Mouse (Mus musculus) gastrocnemius, adult 2 months (tissue): Measurements from ENCODE around the gene Noct. TPM values are rescaled to one million over a fixed set of nuclear protein-coding genes. Genes with fewer than 3 reads are reported as not detected.

Source experiments
- DNase-seq: peaks from one replicate; pipeline ENCODE4 v3.0.0; 2022
- H3K27ac ChIP-seq: fragments of 200-600 bp; 2 replicates; pipeline ENCODE4 v1.8.1; 2022; ENCODE audit warnings: mild to moderate bottlenecking
- H3K4me3 ChIP-seq: fragments of 200-600 bp; 2 replicates; pipeline ENCODE4 v1.8.1; 2022; ENCODE audit warnings: mild to moderate bottlenecking, moderate library complexity
- CTCF ChIP-seq: fragments of 200-600 bp; IDR thresholded peaks from 2 replicates; pipeline ENCODE4 v1.8.1; 2022; ENCODE audit warnings: antibody characterized with exemption, mild to moderate bottlenecking, moderate library complexity
- intact Hi-C: fragments of 180-260 bp; cut with DNase I; formaldehyde crosslinking; loops from one replicate; pipeline ENCODE4 v1.15.1; 2025
- total RNA-seq, 2 experiments: library from RNA; stranded (reverse); gene quantifications; 2 replicates each; pipeline ENCODE4 v1.2.3; 2021

Gene Noct
- total RNA-seq, 2 experiments from 2014 or later = 23.7 to 34.3 TPM

DNA sequence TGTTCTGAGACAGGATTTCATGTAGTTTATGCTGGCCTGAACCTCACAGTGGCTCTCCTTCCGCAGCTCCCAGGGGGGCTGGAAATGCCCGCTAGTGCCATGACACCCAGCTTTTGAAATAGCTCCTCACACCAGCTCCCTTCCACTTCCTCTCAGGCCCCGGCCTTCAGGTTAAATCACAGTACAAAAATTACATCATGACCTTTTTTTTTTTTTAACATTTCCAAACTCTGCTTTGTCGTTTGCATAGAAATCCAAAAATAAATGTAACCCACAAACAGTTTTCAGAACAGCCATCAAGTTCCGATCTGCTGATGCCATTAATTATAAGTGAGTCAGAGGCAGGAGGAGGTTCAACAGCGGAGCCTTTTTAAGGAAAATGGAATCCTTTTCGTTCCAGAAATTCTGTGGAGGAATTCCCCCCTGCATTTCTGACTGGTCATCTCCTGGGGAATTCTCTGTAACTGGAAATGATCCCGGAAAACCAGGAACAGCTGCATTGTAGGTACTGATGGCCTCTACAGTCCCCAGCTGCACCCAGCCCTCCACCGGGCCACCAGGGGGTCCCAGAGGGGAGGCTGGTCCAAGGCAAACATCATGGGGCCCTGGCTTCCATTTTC, 27.0 kb upstream of the Noct start:
- intact Hi-C loops = no loop called here
- DNase-seq = peak; percentile 56
- TF ChIP-seq CTCF = peak; percentile 35
- H3K4me3 ChIP-seq = no peak overlapping the region
- peak overlapping the region; percentile 67 for H3K27ac ChIP-seq

- intact Hi-C loops = no loop called here
- H3K4me3 ChIP-seq = no peak overlapping the region
- TF ChIP-seq CTCF = peak; percentile 17; the same call in 1 of the 2 replicates
- DNase-seq = no peak
- peak overlapping the region; percentile 67; the same call in 1 of the 2 replicates for H3K27ac ChIP-seq
Measured at GRCm38 (mm10) chr3:51198291-51198690, 26.0 kb upstream of the Noct start.

GRCm38 (mm10) chr3:51199130-51199529, 25.1 kb upstream of the Noct start:
- intact Hi-C loops = no loop called here
- TF ChIP-seq CTCF = no peak
- Histone ChIP-seq H3K4me3 (no peak overlapping the region), H3K27ac (no peak overlapping the region)
- no peak for DNase-seq

DNA sequence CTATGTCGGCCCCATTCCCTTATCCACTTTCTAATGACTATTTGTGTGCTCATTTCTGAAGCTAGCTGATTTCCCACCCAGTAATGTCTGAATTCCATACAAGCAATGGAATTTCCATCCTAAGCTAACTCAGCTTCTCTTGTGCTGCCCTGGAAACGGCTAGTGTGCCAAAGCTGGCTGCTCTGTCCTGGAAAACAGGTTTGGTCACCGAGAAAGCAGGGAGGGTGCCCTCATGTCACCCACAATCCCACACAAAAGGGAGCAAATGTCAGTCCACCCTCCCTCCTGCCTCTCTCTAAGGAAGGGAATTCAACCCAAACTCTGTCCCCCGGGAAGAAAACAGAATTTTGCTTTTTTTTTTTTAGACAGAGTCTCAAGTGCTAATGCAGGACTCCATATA, 23.9 kb upstream of the Noct start:
- no peak for TF ChIP-seq CTCF
- Histone ChIP-seq H3K27ac (no peak overlapping the region), H3K4me3 (no peak overlapping the region)
- no peak for DNase-seq
- intact Hi-C loops = no loop called here

DNA sequence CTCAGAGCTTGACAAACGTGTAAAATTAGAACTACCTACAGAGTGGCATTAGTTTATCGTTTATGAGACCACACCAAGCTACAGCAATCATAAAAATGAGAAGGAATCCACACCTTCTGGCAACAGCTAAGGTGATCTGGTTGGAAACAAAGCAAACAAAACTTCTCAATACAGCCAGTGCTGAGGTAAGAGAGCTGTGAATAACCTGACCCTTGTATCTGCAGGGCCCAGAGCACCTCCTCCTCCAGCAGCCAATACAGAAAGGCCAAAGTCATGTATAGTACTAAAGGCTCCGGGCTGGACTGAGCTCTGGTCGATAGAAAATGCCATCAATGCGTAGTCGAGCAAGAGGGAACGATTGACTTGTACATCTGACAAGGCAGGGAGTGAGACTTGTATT, 23.4 kb upstream of the Noct start:
- H3K27ac ChIP-seq = no peak overlapping the region
- intact Hi-C loops = no loop called here

DNA sequence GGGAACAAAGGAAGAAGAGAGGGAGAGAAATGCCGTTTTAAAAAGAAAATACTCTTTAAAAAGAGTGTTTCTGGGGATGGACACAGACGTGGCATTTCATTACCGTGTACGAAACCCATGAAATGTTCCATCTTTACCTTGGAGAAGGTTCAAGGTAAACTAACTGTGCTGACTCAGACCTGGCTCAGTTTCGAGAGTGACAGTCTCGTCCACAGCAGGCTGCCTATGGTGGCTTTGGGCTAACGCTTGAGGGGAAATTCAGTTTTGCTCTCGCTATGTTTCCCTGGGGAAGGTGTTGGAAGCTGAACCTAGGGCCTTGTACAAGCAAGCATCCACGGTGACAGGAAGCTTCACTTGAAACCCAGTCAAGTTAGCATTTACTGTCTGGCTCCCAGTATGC, 22.3 kb upstream of the Noct start:
- intact Hi-C loops = loop anchor here (2.0 kb wide), 1 partner anchor 19 kb away; no protein-coding TSS in a partner anchor
- no peak for TF ChIP-seq CTCF
- Histone ChIP-seq H3K27ac (peak overlapping the region; percentile 69), H3K4me3 (no peak overlapping the region)
- DNase-seq = no peak

More for the DNA sequence above, 23.4 kb upstream of the Noct start:
- TF ChIP-seq CTCF = no peak
- DNase-seq = no peak
- H3K4me3 ChIP-seq = no peak overlapping the region

DNA sequence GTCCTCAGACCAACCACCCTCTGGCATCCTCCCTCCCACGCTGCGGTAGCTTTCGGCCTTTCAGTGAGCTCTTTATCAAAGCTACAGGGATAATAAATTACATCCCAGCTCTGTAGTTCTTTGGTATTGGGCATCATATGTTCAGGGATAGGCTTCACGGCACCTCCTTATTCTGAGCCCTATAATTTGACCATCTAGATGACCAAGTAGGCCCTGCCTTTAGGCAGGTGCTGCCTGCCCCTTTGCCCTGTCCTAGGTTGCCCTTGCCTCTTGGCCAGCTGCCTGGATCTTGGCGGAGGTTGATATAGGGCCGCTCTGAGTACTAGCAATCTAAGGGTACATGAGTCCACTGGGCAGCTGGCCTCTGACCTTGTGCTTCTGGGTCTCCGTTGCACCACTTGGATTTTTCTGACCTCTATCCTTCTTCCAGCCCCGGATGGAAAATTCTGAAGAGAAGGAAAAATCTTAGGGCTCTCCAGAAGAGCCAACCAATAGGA, 21.7 kb upstream of the Noct start:
- Histone ChIP-seq H3K27ac (peak overlapping the region; percentile 69), H3K4me3 (no peak overlapping the region)
- TF ChIP-seq CTCF = no peak
- peak; percentile 88 for DNase-seq
- intact Hi-C loops = loop anchor here (2.0 kb wide), 1 partner anchor 18 kb away; no protein-coding TSS in a partner anchor

DNA sequence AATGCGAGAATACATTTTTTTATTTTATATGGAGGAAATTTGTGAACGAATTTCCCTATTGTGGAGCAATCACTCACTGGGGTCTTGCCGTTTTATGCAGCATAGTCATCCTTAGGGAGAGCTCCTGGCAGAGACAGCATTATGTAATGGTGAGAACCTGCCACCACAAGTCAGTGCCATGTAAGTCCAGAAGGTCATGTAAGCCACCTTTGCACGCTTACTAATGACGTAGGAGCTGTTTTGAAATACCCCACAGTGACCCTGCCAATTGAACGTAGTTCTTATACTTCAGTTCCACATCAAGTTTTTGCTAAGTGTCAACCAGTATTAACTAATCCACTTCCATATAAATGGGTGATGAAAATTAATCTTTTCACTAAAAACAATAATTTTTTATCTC, 20.3 kb upstream of the Noct start:
- no peak for DNase-seq
- intact Hi-C loops = loop anchor here (2.0 kb wide), 1 partner anchor 17 kb away; no protein-coding TSS in a partner anchor
- no peak for TF ChIP-seq CTCF
- Histone ChIP-seq H3K27ac (peak overlapping the region; percentile 24; the same call in 1 of the 2 replicates), H3K4me3 (no peak overlapping the region)

DNA sequence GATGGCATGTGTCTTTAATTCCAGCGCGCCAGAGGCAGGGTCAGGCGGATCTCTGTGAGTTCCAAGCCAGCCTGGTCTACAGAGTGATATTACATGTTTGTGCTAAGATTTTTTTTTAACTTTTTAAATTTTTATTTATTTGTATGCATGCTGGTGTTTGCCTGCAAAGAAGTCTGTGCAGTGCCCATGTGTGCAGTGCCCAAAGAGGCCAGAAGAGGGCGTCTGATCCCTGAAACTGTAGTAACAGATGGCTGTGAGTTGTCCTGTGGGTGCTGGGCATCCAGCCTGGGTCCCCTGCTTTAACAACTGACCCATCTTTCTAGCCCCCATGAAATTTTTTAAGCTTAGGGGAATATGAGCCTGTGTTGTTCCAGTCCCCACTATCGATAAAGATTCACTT, 19.8 kb upstream of the Noct start:
- no peak for DNase-seq
- no peak overlapping the region for H3K4me3 ChIP-seq
- H3K27ac ChIP-seq = no peak overlapping the region
- intact Hi-C loops = no loop called here
- peak; percentile 38 for TF ChIP-seq CTCF

- no peak overlapping the region for H3K27ac ChIP-seq
- intact Hi-C loops = no loop called here
- no peak for DNase-seq
Measured at GRCm38 (mm10) chr3:51204897-51205296, 19.4 kb upstream of the Noct start.

GRCm38 (mm10) chr3:51206521-51206920, 17.7 kb upstream of the Noct start:
- Histone ChIP-seq H3K27ac (no peak overlapping the region), H3K4me3 (no peak overlapping the region)
- no peak for DNase-seq
- intact Hi-C loops = no loop called here
- TF ChIP-seq CTCF = no peak

More at GRCm38 (mm10) chr3:51204897-51205296, 19.4 kb upstream of the Noct start:
- no peak overlapping the region for H3K4me3 ChIP-seq
- TF ChIP-seq CTCF = no peak

GRCm38 (mm10) chr3:51208633-51209032, 15.6 kb upstream of the Noct start:
- DNase-seq = no peak
- no peak for TF ChIP-seq CTCF
- Histone ChIP-seq H3K4me3 (no peak overlapping the region), H3K27ac (no peak overlapping the region)
- intact Hi-C loops = no loop called here

DNA sequence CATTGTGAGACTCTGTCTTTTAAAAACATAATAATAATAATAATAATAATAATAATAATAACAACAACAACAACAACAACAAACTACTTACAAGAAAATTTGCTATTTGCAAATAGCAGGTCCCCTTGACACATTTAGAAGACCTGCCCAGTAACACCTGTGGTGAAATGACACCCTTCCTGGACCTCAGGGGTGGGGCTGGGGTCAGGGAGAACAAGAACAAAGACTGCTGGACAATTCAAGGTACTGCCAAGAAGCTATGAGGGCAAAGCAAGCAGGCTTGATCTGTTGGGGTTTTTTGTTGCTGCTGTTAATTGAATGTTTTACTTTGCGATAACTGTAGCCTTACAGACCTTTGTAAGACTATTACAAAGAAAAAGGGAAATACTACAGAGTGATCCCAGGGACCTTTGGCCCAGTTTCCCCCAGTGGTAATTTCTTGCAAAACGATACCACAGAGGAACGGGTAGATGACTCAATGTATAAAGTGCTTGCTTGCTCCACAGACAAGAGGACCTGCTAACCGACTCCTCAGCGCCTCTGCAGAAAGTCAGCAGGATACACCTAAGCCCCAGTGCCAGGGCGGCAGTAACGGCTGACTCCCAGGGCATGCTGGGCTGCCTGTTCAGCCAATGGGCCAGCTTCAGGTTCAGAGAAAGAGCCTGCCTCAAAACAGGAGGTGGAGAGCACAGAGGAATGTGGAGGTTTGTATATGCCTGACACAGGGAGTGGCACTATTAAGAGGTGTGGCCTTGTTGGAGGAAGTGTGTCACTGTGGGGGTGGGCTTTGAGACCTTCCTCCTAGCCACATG, 14.5 kb upstream of the Noct start:
- Histone ChIP-seq H3K27ac (no peak overlapping the region), H3K4me3 (no peak overlapping the region)
- intact Hi-C loops = no loop called here
- no peak for TF ChIP-seq CTCF
- DNase-seq = no peak
